Mouse (Mus musculus): ENCODE data around the gene Ms4a4d.
"Not testable (repeated sequence)": the region's sequence is repeated elsewhere in the genome, so short reads cannot be mapped to it uniquely, and the experiment has no call there.

The Ms4a4d gene

GRCm38 (mm10) chr19:11536593-11536992 lies at the start of gene Ms4a4d:
TSS of gene Ms4a4d (plus strand) at chr19:11536801.
- no peak for DNase-seq (ENCODE audit: low spot score in 2 of 2)

GRCm38 (mm10) chr19:11491406-11492189 lies 45.0 kb upstream of the Ms4a4d start:
- DNase-seq (ENCODE audit: low spot score in 2 of 2), result no peak

- DNase-seq (ENCODE audit: low spot score in 2 of 2), result no peak
Observed at GRCm38 (mm10) chr19:11492671-11493070, 43.9 kb upstream of the Ms4a4d start.

- no peak for DNase-seq (ENCODE audit: low spot score in 2 of 2)
Observed at GRCm38 (mm10) chr19:11494519-11494918, 42.1 kb upstream of the Ms4a4d start.

GRCm38 (mm10) chr19:11496361-11496760 lies 40.2 kb upstream of the Ms4a4d start:
- no peak for DNase-seq (ENCODE audit: low spot score in 2 of 2)

- not testable (repeated sequence) for DNase-seq (ENCODE audit: low spot score in 2 of 2)
Observed at GRCm38 (mm10) chr19:11497300-11497699, 39.3 kb upstream of the Ms4a4d start.

GRCm38 (mm10) chr19:11500796-11501195 lies 35.8 kb upstream of the Ms4a4d start:
- DNase-seq (ENCODE audit: low spot score in 2 of 2), result no peak

GRCm38 (mm10) chr19:11501326-11501725 lies 35.3 kb upstream of the Ms4a4d start:
- no peak for DNase-seq (ENCODE audit: low spot score in 2 of 2)

GRCm38 (mm10) chr19:11504857-11505256 lies 31.7 kb upstream of the Ms4a4d start:
- DNase-seq (ENCODE audit: low spot score in 2 of 2), result no peak

GRCm38 (mm10) chr19:11513458-11513857 lies 23.1 kb upstream of the Ms4a4d start:
- DNase-seq (ENCODE audit: low spot score in 2 of 2), result no peak

GRCm38 (mm10) chr19:11516246-11516645 lies 20.4 kb upstream of the Ms4a4d start, which contains the start of gene Ms4a6b:
TSS of gene Ms4a6b (plus strand) at chr19:11516512.
- no peak for DNase-seq (ENCODE audit: low spot score in 2 of 2)

GRCm38 (mm10) chr19:11516845-11517244 lies 19.8 kb upstream of the Ms4a4d start:
- no peak for DNase-seq (ENCODE audit: low spot score in 2 of 2)

GRCm38 (mm10) chr19:11517373-11517772 lies 19.2 kb upstream of the Ms4a4d start:
- not testable (repeated sequence) for DNase-seq (ENCODE audit: low spot score in 2 of 2)

GRCm38 (mm10) chr19:11518356-11518755 lies 18.2 kb upstream of the Ms4a4d start:
- not testable (repeated sequence) for DNase-seq (ENCODE audit: low spot score in 2 of 2)

GRCm38 (mm10) chr19:11520146-11520545 lies 16.5 kb upstream of the Ms4a4d start:
- DNase-seq (ENCODE audit: low spot score in 2 of 2), result no peak

- DNase-seq (ENCODE audit: low spot score in 2 of 2), result no peak
Observed at GRCm38 (mm10) chr19:11533421-11533820, 3.2 kb upstream of the Ms4a4d start.

GRCm38 (mm10) chr19:11533888-11534445 lies 2.6 kb upstream of the Ms4a4d start:
- no peak for DNase-seq (ENCODE audit: low spot score in 2 of 2)

GRCm38 (mm10) chr19:11537336-11537735 lies 735 bp downstream of the Ms4a4d start:
- DNase-seq (ENCODE audit: low spot score in 2 of 2), result no peak

GRCm38 (mm10) chr19:11540166-11540821 lies 3.7 kb downstream of the Ms4a4d start:
- DNase-seq (ENCODE audit: low spot score in 2 of 2), result not testable (repeated sequence)

- DNase-seq (ENCODE audit: low spot score in 2 of 2), result not testable (repeated sequence)
Observed at GRCm38 (mm10) chr19:11544383-11544782, 7.8 kb downstream of the Ms4a4d start.

GRCm38 (mm10) chr19:11547911-11548310 lies 11.3 kb downstream of the Ms4a4d start:
- DNase-seq (ENCODE audit: low spot score in 2 of 2), result no peak

- DNase-seq (ENCODE audit: low spot score in 2 of 2), result no peak
Observed at GRCm38 (mm10) chr19:11554726-11555125, 18.1 kb downstream of the Ms4a4d start.

- DNase-seq (ENCODE audit: low spot score in 2 of 2), result not testable (repeated sequence)
Observed at GRCm38 (mm10) chr19:11559560-11559959, 23.0 kb downstream of the Ms4a4d start.

Measured in frontal cortex, postnatal 10 days (tissue).